Mouse (Mus musculus) gastrocnemius, adult 8-10 months (tissue): ENCODE data around the gene Stra6. TPM values are rescaled to one million over a fixed set of nuclear protein-coding genes. Genes with fewer than 3 reads are reported as not detected.

Source experiments
- DNase-seq, 2 experiments: peaks; one replicate each; pipeline ENCODE4 v3.0.0; 2022; ENCODE audit warnings: low spot score in 2 of 2
- total RNA-seq, 4 experiments: library from RNA; stranded (reverse); gene quantifications; 2 replicates each; pipeline ENCODE4 v1.2.4; 2022

The Stra6 gene
- total RNA-seq, 4 experiments from 2014 or later, result 0.10 to 0.43 (median 0.19) TPM; not detected in 1

- DNase-seq, result no peak
These were observed 137.7 kb downstream of the Stra6 start for GRCm38 (mm10) chr9:58201091-58201842.

- no peak for DNase-seq
These were observed 138.4 kb downstream of the Stra6 start for GRCm38 (mm10) chr9:58201861-58202549.

- DNase-seq, result no peak
These were observed 139.3 kb downstream of the Stra6 start for GRCm38 (mm10) chr9:58202676-58203453.

Other genes with a start within 250 kb of the Stra6 start
- gene Arid3b, start 227.0 kb upstream of the Stra6 start, total RNA-seq, result 1 to 10 TPM; 3.1 to 6.0 (median 4.4) TPM
- 10 to 100 TPM; 85.4 to 92.1 (median 90.3) TPM for gene Ubl7, start 152.8 kb upstream of the Stra6 start, total RNA-seq
- gene Sema7a, start 123.7 kb upstream of the Stra6 start, total RNA-seq, result 10 to 100 TPM in 1 of 4 experiments, 1 to 10 TPM in 3; 5.9 to 11.0 (median 7.8) TPM
- gene Cyp11a1, start 57.4 kb upstream of the Stra6 start, total RNA-seq, result 1 to 10 TPM in 1 of 4 experiments, under 1 TPM in 1, not detected in 2; 0.27 to 1.3 TPM
- gene Ccdc33, start 55.0 kb downstream of the Stra6 start, total RNA-seq, result not detected
- 10 to 100 TPM in 3 of 4 experiments, 1 to 10 TPM in 1; 9.8 to 15.7 (median 13.1) TPM for gene Islr, start 140.5 kb downstream of the Stra6 start, total RNA-seq
- 1 to 10 TPM; 1.4 to 2.9 (median 1.8) TPM for gene Islr2, start 140.5 kb downstream of the Stra6 start, total RNA-seq
- gene Pml, start 186.0 kb downstream of the Stra6 start, total RNA-seq, result 1 to 10 TPM; 2.5 to 4.5 (median 3.1) TPM
- 10 to 100 TPM in 2 of 4 experiments, 1 to 10 TPM in 2; 8.6 to 10.8 (median 9.8) TPM for gene Stoml1, start 189.4 kb downstream of the Stra6 start, total RNA-seq
- 10 to 100 TPM in 2 of 4 experiments, 1 to 10 TPM in 2; 5.9 to 10.7 (median 8.9) TPM for gene Loxl1, start 249.4 kb downstream of the Stra6 start, total RNA-seq